Mouse (Mus musculus): ENCODE data around the gene Ykt6.
A peak's percentile ranks its signal among the peaks of the same experiment; 100 is the strongest.

Ykt6 gene

GRCm38 (mm10) chr11:5949586-5950352 lies 5.7 kb upstream of the Ykt6 start, which contains the start of gene Gck:
Gene Gck (minus strand): TSS chr11:5950081.
- no peak for DNase-seq (ENCODE audit: low read depth)

GRCm38 (mm10) chr11:5952501-5952900 lies 3.0 kb upstream of the Ykt6 start:
- DNase-seq (ENCODE audit: low read depth), result no peak

- no peak for DNase-seq (ENCODE audit: low read depth)
Observed at GRCm38 (mm10) chr11:5953130-5953765, 2.2 kb upstream of the Ykt6 start.

GRCm38 (mm10) chr11:5954435-5954834 lies 1.1 kb upstream of the Ykt6 start:
- no peak for DNase-seq (ENCODE audit: low read depth)

- DNase-seq (ENCODE audit: low read depth), result peak; percentile 34
Observed at GRCm38 (mm10) chr11:5954965-5955504, 458 bp upstream of the Ykt6 start.

- no peak for DNase-seq (ENCODE audit: low read depth)
Observed at GRCm38 (mm10) chr11:5960051-5960450, 4.6 kb downstream of the Ykt6 start.

- no peak for DNase-seq (ENCODE audit: low read depth)
Observed at GRCm38 (mm10) chr11:5965865-5966264, 10.4 kb downstream of the Ykt6 start.

GRCm38 (mm10) chr11:5966751-5967150 lies 11.3 kb downstream of the Ykt6 start:
- DNase-seq (ENCODE audit: low read depth), result no peak

- no peak for DNase-seq (ENCODE audit: low read depth)
Observed at GRCm38 (mm10) chr11:5968223-5968622, 12.7 kb downstream of the Ykt6 start.

- DNase-seq (ENCODE audit: low read depth), result no peak
Observed at GRCm38 (mm10) chr11:5971202-5971601, 15.7 kb downstream of the Ykt6 start.

- DNase-seq (ENCODE audit: low read depth), result no peak
Observed at GRCm38 (mm10) chr11:5973151-5973550, 17.7 kb downstream of the Ykt6 start.

GRCm38 (mm10) chr11:5974053-5974452 lies 18.6 kb downstream of the Ykt6 start:
- no peak for DNase-seq (ENCODE audit: low read depth)

- DNase-seq (ENCODE audit: low read depth), result no peak
Observed at GRCm38 (mm10) chr11:5975068-5975467, 19.6 kb downstream of the Ykt6 start.

GRCm38 (mm10) chr11:5976106-5976505 lies 20.6 kb downstream of the Ykt6 start:
- no peak for DNase-seq (ENCODE audit: low read depth)

- DNase-seq (ENCODE audit: low read depth), result no peak
Observed at GRCm38 (mm10) chr11:5979088-5979487, 23.6 kb downstream of the Ykt6 start.

- no peak for DNase-seq (ENCODE audit: low read depth)
Observed at GRCm38 (mm10) chr11:5980108-5980507, 24.6 kb downstream of the Ykt6 start.

GRCm38 (mm10) chr11:5980561-5980960 lies 25.1 kb downstream of the Ykt6 start:
- no peak for DNase-seq (ENCODE audit: low read depth)

- DNase-seq (ENCODE audit: low read depth), result no peak
Observed at GRCm38 (mm10) chr11:5981323-5981722, 25.8 kb downstream of the Ykt6 start.

- DNase-seq (ENCODE audit: low read depth), result no peak
Observed at GRCm38 (mm10) chr11:5983629-5984028, 28.1 kb downstream of the Ykt6 start.

- DNase-seq (ENCODE audit: low read depth), result no peak
Observed at GRCm38 (mm10) chr11:5988126-5988525, 32.6 kb downstream of the Ykt6 start.

- no peak for DNase-seq (ENCODE audit: low read depth)
Observed at GRCm38 (mm10) chr11:5989954-5990593, 34.6 kb downstream of the Ykt6 start.

GRCm38 (mm10) chr11:5990910-5991309 lies 35.4 kb downstream of the Ykt6 start:
- no peak for DNase-seq (ENCODE audit: low read depth)

- no peak for DNase-seq (ENCODE audit: low read depth)
Observed at GRCm38 (mm10) chr11:5994212-5994611, 38.7 kb downstream of the Ykt6 start.

Measured in fibroblast of lung, adult 2 months (primary cell).